ENCODE assay signal across 9 mouse cellular contexts in the genomic region with DNA sequence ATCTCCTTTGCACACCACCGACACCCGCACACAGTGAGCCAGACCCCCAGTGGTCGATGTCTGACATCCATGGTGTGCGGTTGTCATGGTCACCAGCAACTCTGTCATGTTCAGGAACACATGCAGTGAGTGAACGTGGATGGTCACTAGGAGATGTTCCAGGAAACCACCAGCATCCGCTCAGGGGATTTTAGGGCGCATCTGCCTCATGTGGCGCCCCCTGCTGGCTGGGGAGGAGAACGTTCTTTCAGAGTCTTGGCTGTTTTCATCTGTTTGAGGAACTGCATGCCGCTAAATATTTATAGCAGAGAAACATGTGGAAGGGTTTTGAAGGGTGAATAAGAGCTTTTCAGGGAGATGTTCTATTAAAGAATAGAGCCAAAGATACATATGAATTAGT.
DNase-seq lines count a peak whose midpoint lies in the region; ATAC-seq and TF ChIP-seq lines count a peak whose summit lies in the region.
"Had no signal": no experiment of that assay in that cellular context is flagged by ENCODE, and none has a peak within 500 bp of the region (broad histone marks: within the 10 kb centered on the region; RNA-seq: fewer than 3 reads in every experiment).

No protein-coding gene starts in this region.

- H3K4me3 ChIP-seq in layer of hippocampus, adult 2 months: no peak overlapping the region
- H3K4me3 ChIP-seq in limb, embryonic 10.5 days: no peak overlapping the region
- H3K4me3 ChIP-seq: hindbrain, embryonic 15.5 days had no signal

- peaks cover 13% of the 10 kb centered on the region for H3K4me1 ChIP-seq in limb, embryonic 10.5 days

- peak; percentile 14 to 39 for DNase-seq in adrenal gland, adult 18-20 months (ENCODE audit: low spot score in 2 of 2)
- no peak for DNase-seq in adrenal gland, adult 2 months
- DNase-seq in layer of hippocampus, adult 2 months (ENCODE audit: low spot score in 2 of 2): peak in 1 of 2 experiments; percentile 39
- DNase-seq in layer of hippocampus, adult 18-20 months (ENCODE audit: low spot score in 2 of 2): no peak
- peak; percentile 56 for DNase-seq in R1 (ENCODE audit: low read depth, low spot score)
- peak; percentile 42 for DNase-seq in limb, embryonic 10.5 days (ENCODE audit: low spot score)
- DNase-seq in urinary bladder, postnatal 36 days (ENCODE audit: low spot score in 2 of 2): no peak

- no peak for ATAC-seq in frontal cortex, adult (ENCODE audit: low TSS enrichment)

- H3K36me3 ChIP-seq in limb, embryonic 10.5 days: no peaks in the 10 kb centered on the region
- H3K36me3 ChIP-seq: hindbrain, embryonic 15.5 days had no signal

- H3K9me3 ChIP-seq in limb, embryonic 10.5 days (replicated peaks): no peaks in the 10 kb centered on the region
- H3K9me3 ChIP-seq: hindbrain, embryonic 15.5 days had no signal

- WGBS in limb, embryonic 10.5 days: 61% methylated on average over 10 of the region's 10 CpGs

- peaks cover 24% of the 10 kb centered on the region for H3K27me3 ChIP-seq in limb, embryonic 10.5 days (ENCODE audit: low read depth, poor library complexity, severe bottlenecking)

- H3K27ac ChIP-seq in layer of hippocampus, adult 2 months: no peak overlapping the region
- H3K27ac ChIP-seq in limb, embryonic 10.5 days: no peak overlapping the region

- peak; percentile 85 for TF ChIP-seq CTCF in layer of hippocampus, adult 2 months (conservative IDR thresholded peaks at IDR 0.05)

Comparison
In these comparisons a context has a peak if more than half of its experiments do, and no peak if none do; other contexts are left out.
1. DNase-seq: peak in adrenal gland, adult 18-20 months (2 of 2), R1 (single experiment) and limb, embryonic 10.5 days (single experiment); none in adrenal gland, adult 2 months (single experiment), layer of hippocampus, adult 18-20 months (0 of 2) and urinary bladder, postnatal 36 days (0 of 2).